Mouse (Mus musculus): ENCODE measurements around the gene Slc22a6. TPM values are rescaled to one million over a fixed set of nuclear protein-coding genes. Genes with fewer than 3 reads are reported as not detected.

The Slc22a6 gene
- polyA plus RNA-seq, 1 experiment from 2014 or later = not detected

- Histone ChIP-seq H3K4me1 (replicated peaks; ENCODE audit: control insufficient read depth, insufficient read depth) (no peaks in the 10 kb centered on the region), H3K27me3 (ENCODE audit: control insufficient read depth, insufficient read depth, low read length) (no peaks in the 10 kb centered on the region), H3K9ac (ENCODE audit: low read length) (peak overlapping the region; percentile 8; the same call in 1 of the 2 replicates), H3K36me3 (ENCODE audit: control insufficient read depth, insufficient read depth, low read length) (no peaks in the 10 kb centered on the region), H3K9me3 (ENCODE audit: control insufficient read depth, low read length) (no peaks in the 10 kb centered on the region), H3K4me2 (replicated peaks; ENCODE audit: low read depth) (peak overlapping the region; percentile 53), H3K27ac (replicated peaks) (0 out of 2 replicates have a peak overlapping the region, but pooled peaks have one; percentile 35), H3K4me3 (ENCODE audit: low read depth, low read length) (peak overlapping the region; percentile 36)
- 11% methylated on average over 24 of the region's 24 CpGs for WGBS
- peak; percentile 99 for TF ChIP-seq CTCF (IDR thresholded peaks at IDR 0.05; ENCODE audit: low read depth)
- TF ChIP-seq EP300 (optimal IDR thresholded peaks at IDR 0.05) = no peak
- ATAC-seq (ENCODE audit: low FRiP score, low TSS enrichment) (peak; percentile 79; the same call in 1 of the 2 replicates), DNase-seq (ENCODE audit: low spot score) (peak; percentile 57)
Measured at GRCm38 (mm10) chr19:8578293-8578969, 39.4 kb upstream of the Slc22a6 start.

GRCm38 (mm10) chr19:8578970-8579342, 38.9 kb upstream of the Slc22a6 start:
- Histone ChIP-seq H3K27ac (replicated peaks) (0 out of 2 replicates have a peak overlapping the region, but pooled peaks have one; percentile 35), H3K27me3 (ENCODE audit: control insufficient read depth, insufficient read depth, low read length) (no peaks in the 10 kb centered on the region)
- WGBS = 37% methylated on average over 2 of the region's 2 CpGs

GRCm38 (mm10) chr19:8585298-8585697, 32.5 kb upstream of the Slc22a6 start:
- no peak for TF ChIP-seq EP300 (optimal IDR thresholded peaks at IDR 0.05)
- TF ChIP-seq CTCF (IDR thresholded peaks at IDR 0.05; ENCODE audit: low read depth) = no peak
- H3K9ac ChIP-seq (ENCODE audit: low read length) = no peak overlapping the region
- H3K27ac ChIP-seq (replicated peaks) = no peak overlapping the region
- H3K4me1 ChIP-seq (replicated peaks; ENCODE audit: control insufficient read depth, insufficient read depth) = no peaks in the 10 kb centered on the region
- no peaks in the 10 kb centered on the region for H3K9me3 ChIP-seq (ENCODE audit: control insufficient read depth, low read length)
- no peak overlapping the region for H3K4me2 ChIP-seq (replicated peaks; ENCODE audit: low read depth)
- ATAC-seq (ENCODE audit: low FRiP score, low TSS enrichment) (no peak), DNase-seq (ENCODE audit: low spot score) (no peak)
- H3K27me3 ChIP-seq (ENCODE audit: control insufficient read depth, insufficient read depth, low read length) = no peaks in the 10 kb centered on the region
- no peak overlapping the region for H3K4me3 ChIP-seq (ENCODE audit: low read depth, low read length)
- WGBS = 70% methylated on average over 3 of the region's 3 CpGs
- H3K36me3 ChIP-seq (ENCODE audit: control insufficient read depth, insufficient read depth, low read length) = no peaks in the 10 kb centered on the region

More at GRCm38 (mm10) chr19:8578970-8579342, 38.9 kb upstream of the Slc22a6 start:
- H3K4me2 ChIP-seq (replicated peaks; ENCODE audit: low read depth) = peak overlapping the region; percentile 53
- H3K36me3 ChIP-seq (ENCODE audit: control insufficient read depth, insufficient read depth, low read length) = no peaks in the 10 kb centered on the region
- no peaks in the 10 kb centered on the region for H3K9me3 ChIP-seq (ENCODE audit: control insufficient read depth, low read length)
- ATAC-seq (ENCODE audit: low FRiP score, low TSS enrichment) = no peak
- no peak for DNase-seq (ENCODE audit: low spot score)
- 0 out of 2 replicates have a peak overlapping the region, but pooled peaks have one; percentile 8 for H3K9ac ChIP-seq (ENCODE audit: low read length)
- no peaks in the 10 kb centered on the region for H3K4me1 ChIP-seq (replicated peaks; ENCODE audit: control insufficient read depth, insufficient read depth)
- H3K4me3 ChIP-seq (ENCODE audit: low read depth, low read length) = peak overlapping the region; percentile 36
- TF ChIP-seq EP300 (optimal IDR thresholded peaks at IDR 0.05) (no peak), CTCF (IDR thresholded peaks at IDR 0.05; ENCODE audit: low read depth) (no peak)

GRCm38 (mm10) chr19:8585899-8586298, 31.9 kb upstream of the Slc22a6 start:
- WGBS = 82% methylated on average over 2 of the region's 2 CpGs
- Histone ChIP-seq H3K36me3 (ENCODE audit: control insufficient read depth, insufficient read depth, low read length) (no peaks in the 10 kb centered on the region), H3K4me3 (ENCODE audit: low read depth, low read length) (no peak overlapping the region), H3K4me1 (replicated peaks; ENCODE audit: control insufficient read depth, insufficient read depth) (no peaks in the 10 kb centered on the region), H3K9ac (ENCODE audit: low read length) (no peak overlapping the region), H3K9me3 (ENCODE audit: control insufficient read depth, low read length) (no peaks in the 10 kb centered on the region), H3K27me3 (ENCODE audit: control insufficient read depth, insufficient read depth, low read length) (no peaks in the 10 kb centered on the region), H3K4me2 (replicated peaks; ENCODE audit: low read depth) (no peak overlapping the region), H3K27ac (replicated peaks) (no peak overlapping the region)
- TF ChIP-seq EP300 (optimal IDR thresholded peaks at IDR 0.05) (no peak), CTCF (IDR thresholded peaks at IDR 0.05; ENCODE audit: low read depth) (no peak)
- no peak for ATAC-seq (ENCODE audit: low FRiP score, low TSS enrichment)
- DNase-seq (ENCODE audit: low spot score) = no peak

GRCm38 (mm10) chr19:8586350-8586749, 31.5 kb upstream of the Slc22a6 start:
- WGBS = 56% methylated on average over 3 of the region's 3 CpGs
- Histone ChIP-seq H3K9ac (ENCODE audit: low read length) (no peak overlapping the region), H3K4me1 (replicated peaks; ENCODE audit: control insufficient read depth, insufficient read depth) (no peaks in the 10 kb centered on the region), H3K36me3 (ENCODE audit: control insufficient read depth, insufficient read depth, low read length) (no peaks in the 10 kb centered on the region), H3K9me3 (ENCODE audit: control insufficient read depth, low read length) (no peaks in the 10 kb centered on the region), H3K27ac (replicated peaks) (no peak overlapping the region), H3K4me3 (ENCODE audit: low read depth, low read length) (no peak overlapping the region), H3K4me2 (replicated peaks; ENCODE audit: low read depth) (no peak overlapping the region), H3K27me3 (ENCODE audit: control insufficient read depth, insufficient read depth, low read length) (no peaks in the 10 kb centered on the region)
- TF ChIP-seq CTCF (IDR thresholded peaks at IDR 0.05; ENCODE audit: low read depth) = no peak
- TF ChIP-seq EP300 (optimal IDR thresholded peaks at IDR 0.05) = no peak
- no peak for ATAC-seq (ENCODE audit: low FRiP score, low TSS enrichment)
- no peak for DNase-seq (ENCODE audit: low spot score)

- no peak for TF ChIP-seq EP300 (optimal IDR thresholded peaks at IDR 0.05)
- peak; percentile 37 for TF ChIP-seq CTCF (IDR thresholded peaks at IDR 0.05; ENCODE audit: low read depth)
Measured at GRCm38 (mm10) chr19:8587315-8587714, 30.5 kb upstream of the Slc22a6 start.

More at GRCm38 (mm10) chr19:8587315-8587714, 30.5 kb upstream of the Slc22a6 start:
- H3K9me3 ChIP-seq (ENCODE audit: control insufficient read depth, low read length) = no peaks in the 10 kb centered on the region
- no peaks in the 10 kb centered on the region for H3K36me3 ChIP-seq (ENCODE audit: control insufficient read depth, insufficient read depth, low read length)
- no peak overlapping the region for H3K27ac ChIP-seq (replicated peaks)
- ATAC-seq (ENCODE audit: low FRiP score, low TSS enrichment) (no peak), DNase-seq (ENCODE audit: low spot score) (no peak)
- no peaks in the 10 kb centered on the region for H3K27me3 ChIP-seq (ENCODE audit: control insufficient read depth, insufficient read depth, low read length)
- 74% methylated on average over 1 of the region's 1 CpGs for WGBS
- no peak overlapping the region for H3K4me2 ChIP-seq (replicated peaks; ENCODE audit: low read depth)
- H3K9ac ChIP-seq (ENCODE audit: low read length) = no peak overlapping the region
- no peaks in the 10 kb centered on the region for H3K4me1 ChIP-seq (replicated peaks; ENCODE audit: control insufficient read depth, insufficient read depth)
- H3K4me3 ChIP-seq (ENCODE audit: low read depth, low read length) = no peak overlapping the region
